Comparison of ENCODE assay signal across 20 mouse cellular contexts in genomic region chr8:57754066-57754465, GRCm38 (mm10).
DNase-seq lines count a peak whose midpoint lies in the region; ATAC-seq and TF ChIP-seq lines count a peak whose summit lies in the region.
"Had no signal": no experiment of that assay in that cellular context is flagged by ENCODE, and none has a peak within 500 bp of the region (broad histone marks: within the 10 kb centered on the region; RNA-seq: fewer than 3 reads in every experiment).

No protein-coding gene starts in this region.

- intact Hi-C loops in gastrocnemius, postnatal 14 days (cut with DNase I; ENCODE audit: low total_unique reads) = no loop called here

- H3K4me1 ChIP-seq in hindbrain, embryonic 14.5 days (replicated peaks; ENCODE audit: control insufficient read depth, insufficient read depth, low read length) = no peaks in the 10 kb centered on the region
- no peaks in the 10 kb centered on the region for H3K4me1 ChIP-seq in hindbrain, embryonic 11.5 days (replicated peaks; ENCODE audit: control insufficient read depth, insufficient read depth, low read length)
- H3K4me1 ChIP-seq in neural tube, embryonic 13.5 days (replicated peaks) = peaks cover 13% of the 10 kb centered on the region
- H3K4me1 ChIP-seq in hindbrain, postnatal 0 days (ENCODE audit: insufficient read depth, low read length) = no peaks in the 10 kb centered on the region
- peaks cover 4% of the 10 kb centered on the region; the same call in 1 of the 2 replicates for H3K4me1 ChIP-seq in neural tube, embryonic 15.5 days
- H3K4me1 ChIP-seq: intestine, embryonic 15.5 days; liver, embryonic 12.5 days had no signal

- no peak overlapping the region for H3K27ac ChIP-seq in hindbrain, embryonic 14.5 days
- H3K27ac ChIP-seq in hindbrain, embryonic 11.5 days (ENCODE audit: low read depth, low read length) = no peak overlapping the region
- no peak overlapping the region for H3K27ac ChIP-seq in neural tube, embryonic 13.5 days (replicated peaks)
- H3K27ac ChIP-seq in hindbrain, postnatal 0 days = no peak overlapping the region
- H3K27ac ChIP-seq in neural tube, embryonic 15.5 days (replicated peaks) = no peak overlapping the region
- H3K27ac ChIP-seq: gastrocnemius, adult 2 months; intestine, embryonic 15.5 days; limb, embryonic 12.5 days; liver, embryonic 12.5 days had no signal

- 0 out of 2 replicates have a peak overlapping the region, but pooled peaks have one; percentile 10 for H3K4me2 ChIP-seq in hindbrain, embryonic 14.5 days (replicated peaks)
- no peak overlapping the region for H3K4me2 ChIP-seq in hindbrain, embryonic 11.5 days (replicated peaks; ENCODE audit: low read depth, low read length)
- H3K4me2 ChIP-seq in neural tube, embryonic 13.5 days = peak overlapping the region; percentile 32
- H3K4me2 ChIP-seq in hindbrain, postnatal 0 days (ENCODE audit: low read depth, low read length) = 0 out of 2 replicates have a peak overlapping the region, but pooled peaks have one; percentile 23
- peak overlapping the region; percentile 28; the same call in 1 of the 2 replicates for H3K4me2 ChIP-seq in neural tube, embryonic 15.5 days
- H3K4me2 ChIP-seq: intestine, embryonic 15.5 days; limb, embryonic 12.5 days; liver, embryonic 12.5 days had no signal

- H3K4me3 ChIP-seq in hindbrain, embryonic 14.5 days (replicated peaks; ENCODE audit: low read length) = no peak overlapping the region
- no peak overlapping the region for H3K4me3 ChIP-seq in hindbrain, embryonic 11.5 days (ENCODE audit: low read depth, low read length)
- no peak overlapping the region for H3K4me3 ChIP-seq in neural tube, embryonic 13.5 days
- H3K4me3 ChIP-seq in hindbrain, postnatal 0 days (ENCODE audit: low read length) = no peak overlapping the region
- no peak overlapping the region for H3K4me3 ChIP-seq in neural tube, embryonic 15.5 days (replicated peaks)
- H3K4me3 ChIP-seq: gastrocnemius, adult 2 months; intestine, embryonic 15.5 days; limb, embryonic 12.5 days; liver, embryonic 12.5 days had no signal

- WGBS in hindbrain, embryonic 14.5 days = 37% methylated on average over 6 of the region's 6 CpGs
- 71% methylated on average over 6 of the region's 6 CpGs for WGBS in hindbrain, embryonic 11.5 days
- 34% methylated on average over 6 of the region's 6 CpGs for WGBS in neural tube, embryonic 13.5 days
- 43% methylated on average over 6 of the region's 6 CpGs for WGBS in hindbrain, postnatal 0 days
- WGBS in neural tube, embryonic 15.5 days = 15% methylated on average over 6 of the region's 6 CpGs

- TF ChIP-seq CTCF in hindbrain, postnatal 0 days (IDR thresholded peaks at IDR 0.05; ENCODE audit: low read depth) = no peak

- DNase-seq in hindbrain, embryonic 14.5 days (ENCODE audit: low spot score) = no peak
- no peak for DNase-seq in hindbrain, embryonic 11.5 days (ENCODE audit: low spot score)
- no peak for DNase-seq in neural tube, embryonic 10.5 days (ENCODE audit: extremely low spot score, low spot score)
- no peak for DNase-seq in hindbrain, postnatal 0 days (ENCODE audit: low spot score)
- no peak for DNase-seq in gastrocnemius, postnatal 14 days
- no peak for DNase-seq in left cerebral cortex, adult 8-10 months (ENCODE audit: low spot score in 2 of 2)
- DNase-seq: adrenal gland, postnatal 36 days; B cell, adult 2 months; cerebellum, adult 2 months; gastrocnemius, adult 2 months; heart, adult 11 months; heart, postnatal 36 days; kidney, postnatal 4 days; lung, adult 2 months; thymus, adult 2 months had no signal

- no peaks in the 10 kb centered on the region for H3K9me3 ChIP-seq in hindbrain, embryonic 14.5 days (ENCODE audit: control insufficient read depth, low read length)
- H3K9me3 ChIP-seq in hindbrain, embryonic 11.5 days (ENCODE audit: control insufficient read depth, low read length) = no peaks in the 10 kb centered on the region
- H3K9me3 ChIP-seq in neural tube, embryonic 13.5 days = no peaks in the 10 kb centered on the region
- H3K9me3 ChIP-seq in hindbrain, postnatal 0 days (ENCODE audit: low read length) = no peaks in the 10 kb centered on the region
- H3K9me3 ChIP-seq in neural tube, embryonic 15.5 days (replicated peaks) = no peaks in the 10 kb centered on the region
- H3K9me3 ChIP-seq: intestine, embryonic 15.5 days; limb, embryonic 12.5 days; liver, embryonic 12.5 days had no signal

- H3K27me3 ChIP-seq in hindbrain, embryonic 14.5 days (ENCODE audit: control insufficient read depth, insufficient read depth, low read length) = no peaks in the 10 kb centered on the region
- H3K27me3 ChIP-seq in hindbrain, embryonic 11.5 days (ENCODE audit: control insufficient read depth, insufficient read depth, low read length) = no peaks in the 10 kb centered on the region
- H3K27me3 ChIP-seq in neural tube, embryonic 13.5 days = no peaks in the 10 kb centered on the region
- no peaks in the 10 kb centered on the region for H3K27me3 ChIP-seq in hindbrain, postnatal 0 days (ENCODE audit: insufficient read depth, low read length)
- no peaks in the 10 kb centered on the region for H3K27me3 ChIP-seq in neural tube, embryonic 15.5 days (replicated peaks)
- H3K27me3 ChIP-seq: intestine, embryonic 15.5 days; limb, embryonic 12.5 days; liver, embryonic 12.5 days had no signal

- no peak overlapping the region for H3K9ac ChIP-seq in hindbrain, embryonic 14.5 days
- H3K9ac ChIP-seq in hindbrain, embryonic 11.5 days (ENCODE audit: low read depth, low read length) = no peak overlapping the region
- 0 out of 2 replicates have a peak overlapping the region, but pooled peaks have one; percentile 34 for H3K9ac ChIP-seq in neural tube, embryonic 13.5 days
- no peak overlapping the region for H3K9ac ChIP-seq in hindbrain, postnatal 0 days (replicated peaks; ENCODE audit: low read length)
- no peak overlapping the region for H3K9ac ChIP-seq in neural tube, embryonic 15.5 days (replicated peaks)
- H3K9ac ChIP-seq: intestine, embryonic 15.5 days; limb, embryonic 12.5 days; liver, embryonic 12.5 days had no signal

- no peaks in the 10 kb centered on the region for H3K36me3 ChIP-seq in hindbrain, embryonic 14.5 days (replicated peaks; ENCODE audit: control insufficient read depth, insufficient read depth)
- no peaks in the 10 kb centered on the region for H3K36me3 ChIP-seq in hindbrain, embryonic 11.5 days (ENCODE audit: control insufficient read depth, insufficient read depth, low read length)
- no peaks in the 10 kb centered on the region for H3K36me3 ChIP-seq in neural tube, embryonic 13.5 days
- no peaks in the 10 kb centered on the region for H3K36me3 ChIP-seq in hindbrain, postnatal 0 days (ENCODE audit: insufficient read depth, low read length)
- no peaks in the 10 kb centered on the region for H3K36me3 ChIP-seq in neural tube, embryonic 15.5 days
- H3K36me3 ChIP-seq: intestine, embryonic 15.5 days; limb, embryonic 12.5 days; liver, embryonic 12.5 days had no signal

- ATAC-seq in hindbrain, embryonic 14.5 days (ENCODE audit: low FRiP score) = peak; percentile 27; the same call in 1 of the 2 replicates
- no peak for ATAC-seq in hindbrain, embryonic 11.5 days (ENCODE audit: low FRiP score)
- ATAC-seq in neural tube, embryonic 13.5 days (ENCODE audit: low read depth) = no peak
- no peak for ATAC-seq in hindbrain, postnatal 0 days
- ATAC-seq in neural tube, embryonic 15.5 days (ENCODE audit: low FRiP score) = no peak
- ATAC-seq: intestine, embryonic 15.5 days; liver, embryonic 12.5 days had no signal
